Mouse (Mus musculus) lung, postnatal 0 days (tissue): ENCODE measurements around the gene Hsd17b2. TPM values are rescaled to one million over a fixed set of nuclear protein-coding genes. Genes with fewer than 3 reads are reported as not detected.

Experiments
- ATAC-seq: fragments of 200-750 bp; cut with Nextera tagmentation; 2 replicates; pipeline ENCODE4 v1.8.0; 2017; ENCODE audit warnings: moderate library complexity
- DNase-seq: peaks from one replicate; pipeline ENCODE4 v3.0.0-alpha.2; 2016; ENCODE audit warnings: low spot score
- H3K27ac ChIP-seq: fragments of 300-500 bp; sonication (generic); 2 replicates; pipeline ENCODE4 v1.5.1; 2014; ENCODE audit warnings: antibody characterized with exemption, mild to moderate bottlenecking, low read length, mixed read lengths
- H3K27me3 ChIP-seq: fragments of 300-500 bp; sonication (generic); replicated peaks from 2 replicates; pipeline ENCODE4 v1.6.1; 2014; ENCODE audit warnings: low read length, mixed read lengths; ENCODE audit not compliant: insufficient read depth
- H3K36me3 ChIP-seq: fragments of 300-500 bp; sonication (generic); 2 replicates; pipeline ENCODE4 v1.6.1; 2014; ENCODE audit warnings: low read length, mixed read lengths; ENCODE audit not compliant: insufficient read depth
- H3K4me1 ChIP-seq: fragments of 300-500 bp; sonication (generic); 2 replicates; pipeline ENCODE4 v1.6.1; 2014; ENCODE audit warnings: antibody characterized with exemption, low read depth, low read length, mixed read lengths; ENCODE audit not compliant: insufficient read depth
- H3K4me2 ChIP-seq: fragments of 300-500 bp; sonication (generic); replicated peaks from 2 replicates; pipeline ENCODE4 v1.6.1; 2014; ENCODE audit warnings: low read depth, mild to moderate bottlenecking, low read length, moderate library complexity, mixed read lengths
- H3K4me3 ChIP-seq: fragments of 300-500 bp; sonication (generic); 2 replicates; pipeline ENCODE4 v1.5.1; 2014; ENCODE audit warnings: low read depth, low read length
- H3K9ac ChIP-seq: fragments of 300-500 bp; sonication (generic); replicated peaks from 2 replicates; pipeline ENCODE4 v1.6.1; 2014; ENCODE audit warnings: low read depth, mild to moderate bottlenecking
- H3K9me3 ChIP-seq: fragments of 300-500 bp; sonication (generic); 2 replicates; pipeline ENCODE4 v1.6.1; 2016; ENCODE audit warnings: low read length, mixed read lengths
- CTCF ChIP-seq: IDR thresholded peaks from 2 replicates; pipeline ENCODE4 v1.5.1; 2016; ENCODE audit warnings: antibody characterized with exemption, mild to moderate bottlenecking
- EP300 ChIP-seq: IDR thresholded peaks from 2 replicates; pipeline ENCODE4 v1.6.1; 2016; ENCODE audit warnings: antibody characterized with exemption, mild to moderate bottlenecking, control low read depth
- WGBS: fragments of 180-500 bp; shearing (Covaris S2); extraction: QIAGEN DNeasy Blood & Tissue Kit; methylation state at CpG from one replicate; pipeline ENCODE4 v1.1.7; 2014; 5-methylcytosine and 5-hydroxymethylcytosine counted together
- polyA plus RNA-seq: library from polyadenylated mRNA; unstranded; fragments of >200 nt; fragmentation: Nextera tagmentation; extraction: Ambion mirVana; gene quantifications from 2 replicates; pipeline ENCODE4 v1.2.1, GENCODE M21; 2015

The Hsd17b2 gene
- 0.16 and 0.24 TPM in 2 replicates for polyA plus RNA-seq

- Histone ChIP-seq H3K4me3 (no peak within 1 kb of the TSS), H3K9ac (no peak within 1 kb of the TSS), H3K27me3 (no peaks in the 10 kb centered on the region), H3K4me2 (no peak within 1 kb of the TSS), H3K27ac (no peak within 1 kb of the TSS), H3K9me3 (no peaks in the 10 kb centered on the region), H3K4me1 (no peaks in the 10 kb centered on the region), H3K36me3 (no peaks in the 10 kb centered on the region)
- 43% methylated on average over 13 of the region's 13 CpGs for WGBS
- ATAC-seq (no peak), DNase-seq (no peak)
- TF ChIP-seq EP300 (no peak), CTCF (no peak)
Observed at GRCm38 (mm10) chr8:117701859-117702258, at the start of gene Hsd17b2. Gene Hsd17b2 (plus strand): TSS chr8:117701904.

GRCm38 (mm10) chr8:117652318-117652717 is 49.4 kb upstream of the Hsd17b2 start:
- no peak for TF ChIP-seq EP300
- TF ChIP-seq CTCF = no peak
- H3K4me3 ChIP-seq = no peak overlapping the region
- no peaks in the 10 kb centered on the region for H3K4me1 ChIP-seq
- 100% methylated on average over 1 of the region's 1 CpGs for WGBS
- DNase-seq = no peak
- no peak overlapping the region for H3K27ac ChIP-seq
- H3K9ac ChIP-seq = no peak overlapping the region
- no peak overlapping the region for H3K4me2 ChIP-seq
- H3K9me3 ChIP-seq = no peaks in the 10 kb centered on the region
- H3K36me3 ChIP-seq = no peaks in the 10 kb centered on the region
- no peaks in the 10 kb centered on the region for H3K27me3 ChIP-seq
- no peak for ATAC-seq

GRCm38 (mm10) chr8:117658990-117659389 is 42.7 kb upstream of the Hsd17b2 start:
- Histone ChIP-seq H3K9me3 (no peaks in the 10 kb centered on the region), H3K27ac (no peak overlapping the region), H3K4me1 (no peaks in the 10 kb centered on the region), H3K4me3 (no peak overlapping the region), H3K36me3 (no peaks in the 10 kb centered on the region), H3K9ac (no peak overlapping the region), H3K27me3 (no peaks in the 10 kb centered on the region), H3K4me2 (no peak overlapping the region)
- DNase-seq (no peak), ATAC-seq (no peak)
- 62% methylated on average over 7 of the region's 7 CpGs for WGBS
- TF ChIP-seq CTCF = peak; percentile 41
- TF ChIP-seq EP300 = no peak

- Histone ChIP-seq H3K9ac (no peak overlapping the region), H3K36me3 (no peaks in the 10 kb centered on the region), H3K4me1 (no peaks in the 10 kb centered on the region), H3K4me2 (no peak overlapping the region), H3K27me3 (no peaks in the 10 kb centered on the region), H3K9me3 (no peaks in the 10 kb centered on the region), H3K4me3 (no peak overlapping the region), H3K27ac (no peak overlapping the region)
- ATAC-seq (peak; percentile 59), DNase-seq (peak; percentile 39)
- WGBS = 15% methylated on average over 11 of the region's 11 CpGs
- TF ChIP-seq CTCF = no peak
Observed at GRCm38 (mm10) chr8:117660358-117661031, 41.2 kb upstream of the Hsd17b2 start.

GRCm38 (mm10) chr8:117667349-117668124 is 34.2 kb upstream of the Hsd17b2 start:
- H3K36me3 ChIP-seq = no peaks in the 10 kb centered on the region
- ATAC-seq (no peak), DNase-seq (no peak)
- no peak overlapping the region for H3K9ac ChIP-seq
- no peaks in the 10 kb centered on the region for H3K9me3 ChIP-seq
- H3K4me2 ChIP-seq = no peak overlapping the region
- H3K4me3 ChIP-seq = no peak overlapping the region
- no peaks in the 10 kb centered on the region for H3K27me3 ChIP-seq
- H3K27ac ChIP-seq = no peak overlapping the region
- WGBS = 64% methylated on average over 13 of the region's 13 CpGs
- no peaks in the 10 kb centered on the region for H3K4me1 ChIP-seq
- no peak for TF ChIP-seq CTCF

- Histone ChIP-seq H3K27ac (no peak overlapping the region), H3K4me3 (no peak overlapping the region), H3K9ac (no peak overlapping the region), H3K4me2 (no peak overlapping the region), H3K9me3 (no peaks in the 10 kb centered on the region), H3K36me3 (no peaks in the 10 kb centered on the region), H3K4me1 (no peaks in the 10 kb centered on the region), H3K27me3 (no peaks in the 10 kb centered on the region)
- DNase-seq = no peak
- ATAC-seq = no peak
- TF ChIP-seq EP300 (no peak), CTCF (no peak)
- WGBS = 16% methylated on average over 11 of the region's 11 CpGs
Observed at GRCm38 (mm10) chr8:117670461-117670860, 31.2 kb upstream of the Hsd17b2 start.
